Mouse (Mus musculus) left cerebral cortex, adult 9 months (tissue): ENCODE results near the gene Iqsec3.
A peak's percentile ranks its signal among the peaks of the same experiment; 100 is the strongest.

ENCODE experiments used
- DNase-seq, 2 experiments: peaks; one replicate each; pipeline ENCODE4 v3.0.0; 2022; ENCODE audit warnings: low spot score in 2 of 2

The Iqsec3 gene

DNA sequence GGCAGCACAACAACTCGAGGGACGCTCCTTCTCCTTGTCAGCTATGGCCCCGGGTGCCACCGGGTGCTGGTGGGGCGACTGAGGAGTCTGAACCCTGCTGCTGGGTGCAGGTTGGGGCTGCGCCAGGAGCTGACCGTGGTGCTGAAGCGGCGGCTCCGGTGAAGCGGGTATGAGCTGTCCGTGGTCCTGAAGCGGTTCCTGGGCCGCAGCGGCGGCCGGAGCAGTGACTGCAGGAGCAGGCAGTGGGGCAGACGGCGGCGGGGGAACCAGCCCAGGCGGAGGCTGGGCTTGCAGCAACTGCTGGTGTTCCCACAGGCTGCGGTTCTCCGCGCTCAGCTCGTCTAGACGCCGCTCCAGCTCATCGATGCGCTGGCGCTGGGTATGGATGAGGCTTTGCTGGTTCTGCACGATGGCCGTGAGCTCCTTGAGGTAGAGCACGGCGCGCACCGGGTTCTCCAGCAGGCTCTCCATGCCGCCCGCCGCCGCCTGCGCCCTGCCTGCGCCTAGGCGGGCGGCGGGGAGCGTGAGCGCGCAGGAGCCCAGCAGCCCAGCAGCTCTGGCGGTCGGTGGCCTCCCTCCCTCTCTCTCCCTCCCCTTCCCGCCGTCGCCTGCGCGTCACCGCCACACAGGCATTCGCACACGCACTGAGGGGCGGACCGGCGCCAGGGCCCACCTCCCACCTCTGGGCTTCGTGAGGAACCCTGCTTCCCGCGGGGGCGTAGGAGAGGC lies at the start of gene Iqsec3:
Iqsec3 (minus strand) TSS at position 586 of the 729 bp plus-strand sequence.
- peak; percentile 57 to 81 for DNase-seq

DNA sequence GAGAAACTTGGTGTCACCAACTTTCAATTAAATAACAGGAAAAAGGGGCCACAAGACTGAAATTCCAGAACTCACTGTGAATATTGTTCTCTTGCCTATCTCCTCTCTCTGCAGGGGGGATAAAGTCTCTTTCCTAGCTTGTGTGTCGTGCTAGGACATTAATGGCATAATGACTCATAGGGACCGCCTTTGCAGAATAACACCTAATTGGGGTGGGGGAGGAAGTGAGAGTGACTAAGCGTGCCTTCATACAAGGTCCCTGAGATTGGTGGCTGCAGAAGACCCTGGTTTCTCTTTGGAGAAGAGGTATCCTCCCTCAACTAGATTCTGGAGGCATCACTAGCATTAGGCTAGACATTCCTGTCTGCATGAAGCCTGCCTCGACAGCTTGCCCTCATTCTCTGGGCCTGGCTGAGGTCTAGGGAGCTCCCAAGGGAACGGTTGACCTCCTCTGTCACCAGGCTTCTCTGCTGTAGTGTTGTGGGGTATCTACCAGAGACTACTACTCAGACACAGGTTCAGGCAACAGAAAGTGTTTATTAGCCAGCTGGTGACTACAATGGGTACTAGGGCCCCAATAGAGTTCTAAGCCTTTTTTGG lies 48.7 kb upstream of the Iqsec3 start:
- DNase-seq, result no peak

DNA sequence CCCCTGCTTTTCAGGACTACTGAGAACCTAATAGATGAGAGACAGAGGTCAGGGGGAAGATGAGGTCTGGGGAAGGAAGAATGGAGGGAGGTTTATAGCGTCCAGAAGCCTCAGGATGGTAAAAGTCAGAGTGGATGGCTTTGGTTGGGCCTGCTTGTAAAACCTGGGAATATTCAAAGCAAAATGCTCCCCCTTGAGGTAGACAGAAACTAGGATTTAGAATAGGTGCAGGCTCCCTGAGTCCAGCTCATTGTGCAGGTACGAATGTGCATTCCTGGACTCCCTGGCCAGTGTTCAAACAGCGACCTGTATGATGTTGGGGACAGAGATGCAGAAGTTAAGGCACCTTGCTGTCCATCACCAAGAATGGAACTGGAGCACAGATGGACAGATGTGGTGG lies 47.6 kb upstream of the Iqsec3 start:
- no peak for DNase-seq

DNA sequence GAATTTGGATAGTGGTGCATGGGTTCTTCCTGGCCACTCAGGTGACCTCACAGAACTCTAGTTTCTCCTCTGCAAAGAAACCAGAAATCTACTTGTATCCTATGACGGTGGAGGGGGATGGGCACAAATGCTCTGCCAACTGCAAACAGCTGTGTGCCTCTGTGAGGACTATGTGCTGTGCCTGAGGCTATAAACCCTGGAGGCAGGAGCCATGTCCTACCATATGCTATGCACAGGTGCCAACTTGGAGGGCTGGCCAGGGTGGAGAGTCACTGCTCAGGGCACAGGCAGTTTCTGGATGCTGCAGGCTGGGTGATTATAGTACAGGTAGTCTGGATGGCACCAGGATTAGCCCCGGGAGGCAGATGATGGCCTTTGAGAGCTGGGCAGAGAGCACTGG lies 46.4 kb upstream of the Iqsec3 start:
- DNase-seq, result no peak

DNA sequence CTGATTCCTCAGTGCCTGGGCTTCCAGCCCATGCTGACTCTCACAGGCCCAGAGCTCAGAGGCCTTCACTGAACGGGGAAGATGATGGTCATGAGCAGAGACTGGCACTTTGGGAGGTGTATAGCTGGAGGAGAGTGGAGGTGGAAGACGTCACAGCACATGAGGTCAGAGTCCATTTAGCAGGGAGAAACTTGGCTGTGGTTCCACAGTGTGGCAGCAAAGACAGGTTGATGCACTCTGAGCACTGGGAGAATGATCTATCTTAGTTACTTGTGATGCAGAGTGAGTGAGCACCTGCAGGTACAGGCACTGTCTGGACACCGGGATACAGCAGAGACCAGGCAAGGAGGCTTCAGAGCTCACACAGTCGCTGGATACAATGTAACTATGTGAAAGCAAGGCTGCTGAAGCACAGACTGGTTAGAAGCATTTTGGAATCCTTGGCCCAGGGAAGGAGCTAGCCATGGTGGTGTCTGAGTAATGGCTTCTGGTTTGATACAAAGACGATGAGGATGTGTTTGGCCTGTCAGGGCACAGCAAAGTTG lies 45.9 kb upstream of the Iqsec3 start:
- no peak for DNase-seq

DNA sequence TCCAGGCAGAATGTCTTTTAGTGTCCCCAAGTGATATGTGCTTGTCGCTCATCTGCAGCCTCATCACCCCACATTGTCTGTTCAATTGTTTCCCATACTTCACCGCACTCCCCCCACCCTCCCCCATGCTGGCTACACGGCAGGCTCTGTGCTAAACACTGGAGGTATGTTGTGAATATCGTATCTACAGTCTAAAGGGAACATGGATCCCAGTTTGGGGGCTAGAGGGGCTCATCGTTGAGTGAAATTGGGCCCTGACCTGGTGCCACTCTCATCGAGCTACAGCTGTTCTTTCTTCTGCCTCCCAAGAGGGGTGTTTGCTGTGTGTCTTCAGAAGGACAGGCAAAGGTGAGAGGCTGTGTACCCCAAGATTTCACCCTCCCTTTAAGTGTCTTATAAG lies 44.2 kb upstream of the Iqsec3 start:
- no peak for DNase-seq

DNA sequence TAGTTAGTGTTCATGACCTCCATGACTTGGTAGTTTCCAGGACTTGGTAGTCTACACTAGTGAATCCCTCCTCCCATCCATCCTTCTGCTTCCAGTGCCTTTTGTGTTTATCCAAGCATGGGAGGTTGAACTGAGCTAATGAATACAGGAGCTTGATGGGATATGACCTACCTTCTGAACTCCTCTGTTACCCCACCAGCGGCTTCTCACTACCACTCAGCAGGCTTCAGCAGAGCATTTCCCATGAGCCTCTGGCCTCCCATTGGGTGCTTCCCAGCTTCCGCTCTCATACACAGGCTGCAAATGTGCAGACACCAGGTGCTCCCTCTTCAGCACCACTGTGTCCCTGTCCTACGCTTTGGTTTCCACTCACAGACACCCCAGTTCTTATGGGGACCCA lies 36.9 kb upstream of the Iqsec3 start:
- no peak for DNase-seq

DNA sequence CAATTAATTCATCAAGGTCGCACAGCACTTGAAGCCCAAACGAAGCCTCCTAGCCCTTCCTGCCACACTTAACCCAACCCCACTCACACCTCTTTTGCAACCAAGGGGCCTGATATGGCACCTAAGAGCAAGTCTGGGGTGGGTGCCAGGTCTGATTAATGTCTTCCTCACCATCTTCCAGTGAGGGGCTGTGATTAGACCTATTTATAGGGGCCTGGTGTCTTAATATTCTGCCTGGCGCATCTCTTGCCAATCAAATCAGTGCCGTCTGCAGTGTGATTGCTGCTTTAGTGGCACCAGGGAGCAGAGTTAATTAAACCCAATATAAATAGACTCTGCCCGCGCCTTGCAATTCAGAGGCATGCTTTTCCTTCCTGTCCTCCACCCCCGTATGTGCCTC lies 36.4 kb upstream of the Iqsec3 start:
- DNase-seq, result no peak

DNA sequence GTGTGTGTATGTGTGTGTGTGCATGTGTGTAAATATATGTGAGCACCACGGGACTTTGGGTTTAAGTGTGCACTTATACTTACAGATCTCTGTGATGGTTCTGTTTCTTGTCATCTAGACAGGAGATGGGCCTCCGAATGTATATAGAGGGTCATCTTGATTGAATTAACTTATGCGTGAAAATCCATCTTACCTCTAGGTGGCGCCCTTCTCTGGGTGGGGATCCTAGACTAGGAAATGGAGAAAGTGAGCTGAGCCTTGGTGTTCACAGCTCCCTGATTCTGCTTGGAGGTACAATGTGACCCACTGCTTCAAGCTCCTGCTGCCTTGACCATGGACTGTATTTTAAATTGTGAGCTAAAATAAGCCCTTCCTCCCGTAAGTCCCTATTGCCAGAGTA lies 34.8 kb upstream of the Iqsec3 start:
- DNase-seq, result no peak

DNA sequence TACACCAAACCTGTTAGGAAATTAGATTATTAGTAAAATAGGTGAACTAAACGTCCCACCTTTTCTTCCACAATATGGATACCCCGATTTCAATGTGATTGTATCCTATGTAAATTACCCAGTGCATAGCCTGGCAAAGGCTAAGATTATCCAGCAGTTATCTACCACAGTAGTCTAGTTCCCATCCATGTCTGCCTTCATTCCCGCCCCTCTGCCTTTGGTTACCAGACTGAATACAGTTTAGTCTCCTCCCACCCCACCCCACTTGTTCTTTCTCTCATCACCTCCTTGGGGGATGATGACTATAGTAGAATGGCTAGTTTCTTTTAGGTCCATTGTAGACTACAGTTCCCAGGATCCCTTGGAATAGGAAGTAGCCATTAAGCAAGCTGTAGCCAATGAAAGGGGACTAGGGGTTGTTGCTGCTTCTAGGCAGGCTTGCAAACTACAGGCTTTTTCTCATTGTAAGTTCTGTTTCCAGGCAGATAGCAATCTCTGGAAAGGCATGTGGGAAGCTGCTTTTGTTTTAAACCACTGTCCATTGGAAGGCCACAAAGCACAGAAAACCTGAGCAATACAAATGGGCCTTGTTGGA lies 27.7 kb upstream of the Iqsec3 start:
- no peak for DNase-seq

DNA sequence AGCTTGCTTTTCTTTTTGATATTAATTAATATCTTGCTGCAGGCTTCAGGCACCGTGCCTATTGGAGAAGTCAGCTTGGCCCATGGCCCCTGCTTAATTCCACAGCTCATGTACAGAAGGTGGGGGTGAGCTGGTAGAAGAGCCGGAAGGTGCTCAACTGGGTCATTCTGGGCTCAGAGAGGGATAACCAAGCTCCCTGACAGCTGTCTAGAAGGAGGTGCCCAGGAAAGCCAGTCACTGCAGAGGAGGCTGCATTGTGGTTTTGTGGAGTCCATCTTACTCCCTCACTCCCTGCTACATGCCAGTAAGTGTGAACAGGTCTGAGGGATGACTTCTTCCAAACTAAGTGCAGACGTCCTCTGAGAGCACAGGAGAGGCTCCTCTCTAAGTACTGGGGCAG lies 26.4 kb upstream of the Iqsec3 start:
- DNase-seq, result no peak

DNA sequence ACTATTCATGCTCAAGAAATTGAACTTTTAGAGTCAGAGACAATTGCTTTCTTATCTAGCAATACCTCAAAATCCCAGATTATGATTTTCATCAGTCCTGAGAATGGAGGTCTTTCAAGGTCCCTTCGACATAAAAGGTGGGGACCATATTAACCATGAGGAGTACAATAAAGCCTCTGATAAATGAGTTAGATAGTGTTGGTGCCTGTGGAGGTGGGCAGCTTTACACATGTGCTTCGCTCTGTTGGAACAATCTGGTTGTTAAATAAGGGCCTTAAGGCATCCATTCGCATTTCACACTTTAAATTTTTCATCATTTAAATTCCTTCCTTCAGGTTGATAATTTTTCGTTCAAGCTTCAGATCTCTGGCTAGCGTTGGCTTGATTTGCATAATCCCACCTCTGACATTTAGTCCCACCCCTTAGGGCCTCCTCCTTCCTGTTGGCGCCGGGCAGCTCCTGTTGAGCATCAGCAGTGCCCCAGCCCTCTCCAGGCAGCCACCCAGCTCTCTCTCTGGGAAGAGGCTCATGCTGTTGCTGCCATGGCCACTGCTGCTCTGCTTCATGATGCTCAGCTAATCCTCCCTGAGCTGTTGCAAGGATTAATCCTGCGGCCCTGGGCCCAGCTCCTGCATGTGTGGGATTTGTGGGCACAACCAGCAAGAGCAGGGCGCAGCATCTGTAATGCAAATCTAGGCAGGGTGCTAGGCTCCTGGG lies 25.5 kb upstream of the Iqsec3 start:
- no peak for DNase-seq

DNA sequence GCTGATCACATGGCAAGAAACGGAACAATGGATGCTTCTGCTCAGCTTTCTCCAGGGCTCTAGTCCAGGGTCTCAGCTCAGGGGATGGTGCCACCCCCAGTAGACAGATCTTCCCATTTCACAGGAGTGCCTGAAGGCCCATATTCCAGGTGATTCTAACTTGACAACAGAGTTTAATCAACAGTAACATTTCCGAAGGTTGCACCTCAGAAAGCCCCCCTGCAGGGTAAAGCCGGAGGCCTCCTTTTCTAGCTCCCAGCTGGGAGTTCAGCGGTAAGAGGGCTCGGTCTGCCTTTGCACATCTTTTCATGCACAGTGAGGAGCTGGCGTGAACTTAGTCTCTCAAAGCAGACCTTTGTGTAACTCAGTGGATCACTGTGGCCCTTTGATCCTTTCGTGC lies 22.1 kb upstream of the Iqsec3 start:
- no peak for DNase-seq

DNA sequence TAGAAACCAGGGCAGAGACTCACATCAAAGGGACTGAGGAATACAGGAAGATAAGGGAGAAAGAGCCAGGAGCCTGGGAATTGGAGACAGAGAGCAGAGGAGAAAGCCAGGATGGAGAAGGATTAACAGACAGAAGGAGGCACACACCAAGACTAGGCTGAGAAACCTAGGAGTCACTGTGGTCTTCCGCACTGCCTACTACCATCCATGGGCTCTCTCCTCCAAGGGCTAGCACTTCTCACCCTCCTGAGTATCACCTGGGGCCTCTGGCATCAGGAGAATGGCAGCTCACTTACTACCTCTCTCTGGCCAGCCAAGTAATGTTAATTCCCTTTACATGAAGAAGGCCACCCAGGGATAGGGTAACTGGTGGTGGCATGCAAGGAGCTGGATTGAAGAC lies 21.5 kb upstream of the Iqsec3 start:
- DNase-seq, result no peak

DNA sequence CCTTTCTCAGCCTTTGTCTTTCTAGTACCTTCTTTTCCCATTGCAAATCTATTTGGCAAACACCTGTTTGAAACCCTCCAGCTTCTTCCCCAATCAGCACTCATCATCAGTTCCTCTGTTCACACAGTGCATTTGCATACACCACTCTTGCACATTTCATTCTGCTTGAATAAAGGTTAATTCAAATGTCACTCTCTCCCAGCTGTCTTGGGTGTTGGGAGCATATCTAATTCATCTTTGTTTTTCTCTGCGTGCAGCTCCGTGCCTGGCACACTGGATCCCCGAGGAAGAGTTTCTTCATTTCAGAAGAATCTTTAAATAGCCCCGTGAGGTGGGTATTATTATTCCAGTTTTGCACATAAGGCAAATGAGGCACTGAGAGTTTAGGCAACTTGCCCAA lies 20.8 kb upstream of the Iqsec3 start:
- DNase-seq, result no peak

DNA sequence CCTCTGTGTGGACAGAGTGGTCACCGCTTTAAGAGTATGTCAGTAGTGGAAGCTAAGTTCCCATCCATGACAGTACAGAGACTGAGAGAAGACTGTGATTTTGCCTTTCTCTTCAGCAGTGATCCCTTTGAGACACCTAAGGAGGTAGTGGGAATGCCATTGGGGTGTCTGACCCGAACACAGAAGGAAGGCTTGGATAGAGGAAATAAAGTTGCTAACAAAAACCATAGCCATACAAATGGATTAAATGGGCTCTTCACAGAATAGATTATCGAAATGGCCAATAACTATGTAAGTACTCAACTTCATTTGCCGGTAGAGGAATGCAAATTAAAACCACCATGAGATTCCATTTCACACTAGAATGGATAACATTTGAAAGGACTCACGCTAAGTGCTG lies 17.9 kb upstream of the Iqsec3 start:
- no peak for DNase-seq

DNA sequence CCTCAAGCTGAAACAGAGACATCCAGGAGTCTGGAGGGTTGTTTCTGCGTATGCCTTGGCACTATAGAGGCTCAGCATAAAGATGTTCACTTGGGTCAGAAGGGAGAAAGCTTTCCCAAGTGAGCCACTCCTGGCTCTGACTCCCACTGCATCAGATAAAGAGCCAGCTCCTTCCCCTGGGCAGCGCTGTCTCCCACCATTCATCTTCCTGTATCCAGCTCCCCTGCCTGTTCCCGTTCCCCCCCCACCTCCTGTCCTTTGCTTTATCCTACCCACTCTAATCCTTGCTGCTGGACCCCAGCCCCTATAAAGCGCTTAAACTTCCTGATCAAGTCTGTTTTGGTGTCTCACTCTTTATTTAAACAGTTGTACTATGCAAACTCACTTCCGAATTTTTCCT lies 1.2 kb downstream of the Iqsec3 start:
- no peak for DNase-seq

DNA sequence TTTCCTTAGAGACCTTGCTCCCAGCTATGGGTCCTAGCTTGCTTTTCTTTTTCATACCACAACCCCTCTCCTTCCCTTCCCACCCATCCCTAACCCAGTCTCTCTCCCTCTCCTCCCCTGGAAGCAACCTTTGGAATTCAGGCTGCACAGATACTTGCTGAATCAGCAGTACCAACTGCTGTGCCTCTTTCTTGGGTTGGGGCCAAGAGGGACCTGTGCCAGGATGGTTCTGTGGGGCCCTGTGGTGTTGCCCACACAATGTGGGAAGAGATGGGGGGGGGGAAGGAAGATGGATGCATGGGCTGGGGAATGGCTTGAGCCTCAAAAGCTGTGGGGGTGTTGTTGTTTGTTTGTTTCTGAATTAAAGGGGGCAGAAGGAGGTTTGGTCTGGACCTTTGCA lies 5.2 kb downstream of the Iqsec3 start:
- no peak for DNase-seq

DNA sequence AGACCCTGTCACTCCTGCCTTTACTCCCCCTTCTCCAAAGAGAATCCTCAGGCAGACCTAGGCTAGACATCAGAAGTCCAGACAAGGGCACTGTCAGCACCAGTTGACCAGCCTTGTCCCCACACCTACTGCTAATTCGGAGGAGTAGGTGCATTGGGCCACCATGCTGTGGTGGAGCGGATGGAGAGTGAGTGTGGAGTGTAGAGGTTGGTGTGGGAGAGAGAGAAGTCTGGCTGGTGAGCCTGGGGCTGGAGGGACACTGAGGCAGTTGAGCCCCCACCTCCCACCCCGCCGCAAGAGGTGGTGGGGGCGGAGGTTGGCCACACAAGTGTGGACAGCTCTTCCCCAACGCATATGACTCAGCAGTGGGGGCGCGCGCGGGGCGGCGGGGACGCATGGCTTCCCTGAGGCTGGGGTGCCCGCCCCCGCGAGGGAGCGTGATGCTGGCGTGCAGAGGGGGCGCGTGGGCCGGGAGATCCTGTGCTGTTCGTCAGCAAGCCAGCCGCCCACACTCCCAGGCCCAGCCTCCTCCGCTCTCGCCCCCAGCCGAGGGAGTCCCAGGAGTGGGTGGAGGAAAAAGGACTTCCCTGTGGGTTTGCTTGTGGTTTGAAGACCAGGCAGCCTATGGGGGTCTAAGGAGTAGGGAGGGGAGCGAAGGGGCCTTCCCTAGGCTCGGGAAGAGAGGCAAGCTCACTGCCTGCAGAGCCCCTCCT lies 10.7 kb downstream of the Iqsec3 start:
- DNase-seq, result no peak

DNA sequence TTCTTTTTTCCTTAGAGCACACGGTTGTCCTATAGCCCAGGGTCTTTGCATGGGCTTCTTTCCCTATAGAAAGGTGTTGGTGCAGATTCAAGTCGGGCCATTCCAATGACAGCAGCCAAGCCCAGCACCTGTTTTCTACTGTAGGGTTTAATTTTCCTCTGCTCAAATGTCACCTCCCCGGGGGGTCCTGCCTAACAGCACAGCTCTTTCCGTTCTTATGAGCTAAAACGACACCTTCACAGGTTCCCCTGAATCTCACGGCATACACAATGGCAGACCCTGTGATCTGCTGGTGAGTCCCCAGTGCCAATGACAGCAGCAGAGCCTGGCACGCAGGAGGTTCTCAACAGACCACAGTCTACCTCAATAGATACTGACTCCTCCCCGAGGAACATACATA lies 16.1 kb downstream of the Iqsec3 start:
- DNase-seq, result no peak

DNA sequence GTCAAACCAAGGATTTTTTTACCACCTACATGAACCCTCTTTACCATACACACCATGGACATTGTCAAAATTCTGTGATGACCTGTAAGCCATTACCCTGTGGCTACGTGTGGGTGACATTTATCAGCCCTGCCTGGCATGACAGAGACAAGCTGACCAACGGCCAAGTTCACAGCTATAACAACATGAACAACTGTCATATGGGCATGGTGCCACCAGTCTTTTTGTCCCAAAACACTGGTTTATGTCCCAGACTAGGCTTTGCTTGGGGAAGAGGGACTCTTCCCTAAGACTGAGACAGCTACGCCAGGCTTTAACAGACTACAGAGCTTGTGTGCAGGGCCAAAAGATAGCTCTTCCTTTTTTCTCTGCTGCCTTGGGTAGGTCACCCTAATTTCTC lies 16.8 kb downstream of the Iqsec3 start:
- DNase-seq, result no peak
